Mouse (Mus musculus): ENCODE results near the gene Pfas. TPM values are rescaled to one million over a fixed set of nuclear protein-coding genes. Genes with fewer than 3 reads are reported as not detected.
A peak's percentile ranks its signal among the peaks of the same experiment; 100 is the strongest.
"Not testable (repeated sequence)": the region's sequence is repeated elsewhere in the genome, so short reads cannot be mapped to it uniquely, and the experiment has no call there.

Pfas gene
- polyA plus RNA-seq, 1 experiment from 2014 or later = 24.1 TPM

DNA sequence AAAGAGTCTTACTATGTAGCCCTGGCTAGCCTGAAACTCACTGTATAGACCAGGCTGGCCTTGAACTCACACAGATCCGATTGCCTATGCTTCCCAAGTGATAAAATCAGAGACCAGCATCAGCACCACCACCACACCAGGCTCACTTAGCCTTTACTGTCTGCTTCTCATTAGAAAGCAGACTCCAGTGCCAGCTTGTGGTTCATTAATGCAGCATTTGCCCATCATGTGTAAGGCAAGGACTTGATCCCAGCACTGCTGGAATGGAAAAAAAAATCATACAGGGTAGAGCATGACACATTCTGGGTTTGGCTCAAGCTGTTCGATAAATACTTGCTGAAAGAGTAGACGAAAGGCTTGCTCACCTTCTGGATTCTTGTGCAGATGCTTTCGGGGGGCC, 62.3 kb downstream of the Pfas start:
- Histone ChIP-seq H3K9me3 (replicated peaks; ENCODE audit: control insufficient read depth, low read length) (no peaks in the 10 kb centered on the region), H3K4me1 (ENCODE audit: control insufficient read depth, insufficient read depth, low read length) (peaks cover 6% of the 10 kb centered on the region), H3K27ac (ENCODE audit: low read length) (no peak overlapping the region), H3K36me3 (ENCODE audit: control insufficient read depth, insufficient read depth, low read length) (no peaks in the 10 kb centered on the region), H3K9ac (ENCODE audit: low read length) (no peak overlapping the region), H3K27me3 (ENCODE audit: control insufficient read depth, insufficient read depth, low read length) (no peaks in the 10 kb centered on the region), H3K4me3 (replicated peaks; ENCODE audit: low read length) (no peak overlapping the region), H3K4me2 (ENCODE audit: low read depth, low read length) (no peak overlapping the region)
- 84% methylated on average over 4 of the region's 4 CpGs for WGBS
- no peak for ATAC-seq (ENCODE audit: insufficient read depth, low FRiP score)

DNA sequence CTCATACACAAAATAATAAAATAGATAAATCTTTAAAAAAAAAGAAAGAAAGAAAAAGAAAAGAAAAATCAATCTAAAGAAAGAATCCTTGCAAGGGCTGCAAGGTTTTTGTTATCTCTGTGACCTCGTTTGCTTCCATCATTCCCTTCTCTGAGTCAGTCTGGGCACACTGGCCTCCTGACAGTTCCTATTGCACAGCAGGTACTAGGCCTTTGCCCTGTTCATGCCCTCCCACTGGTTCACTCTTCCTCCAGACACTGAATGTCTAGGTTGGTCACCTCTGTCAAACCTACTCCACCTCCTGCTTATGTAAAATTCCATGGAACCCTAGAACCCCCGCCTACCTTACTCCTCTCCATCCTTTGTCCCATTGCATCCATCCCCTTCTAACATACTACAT, 63.0 kb downstream of the Pfas start:
- WGBS = 67% methylated on average over 2 of the region's 2 CpGs
- Histone ChIP-seq H3K4me3 (replicated peaks; ENCODE audit: low read length) (no peak overlapping the region), H3K9ac (ENCODE audit: low read length) (no peak overlapping the region), H3K9me3 (replicated peaks; ENCODE audit: control insufficient read depth, low read length) (no peaks in the 10 kb centered on the region), H3K27ac (ENCODE audit: low read length) (no peak overlapping the region), H3K4me2 (ENCODE audit: low read depth, low read length) (no peak overlapping the region), H3K27me3 (ENCODE audit: control insufficient read depth, insufficient read depth, low read length) (no peaks in the 10 kb centered on the region), H3K36me3 (ENCODE audit: control insufficient read depth, insufficient read depth, low read length) (no peaks in the 10 kb centered on the region), H3K4me1 (ENCODE audit: control insufficient read depth, insufficient read depth, low read length) (peaks cover 10% of the 10 kb centered on the region)
- no peak for ATAC-seq (ENCODE audit: insufficient read depth, low FRiP score)

DNA sequence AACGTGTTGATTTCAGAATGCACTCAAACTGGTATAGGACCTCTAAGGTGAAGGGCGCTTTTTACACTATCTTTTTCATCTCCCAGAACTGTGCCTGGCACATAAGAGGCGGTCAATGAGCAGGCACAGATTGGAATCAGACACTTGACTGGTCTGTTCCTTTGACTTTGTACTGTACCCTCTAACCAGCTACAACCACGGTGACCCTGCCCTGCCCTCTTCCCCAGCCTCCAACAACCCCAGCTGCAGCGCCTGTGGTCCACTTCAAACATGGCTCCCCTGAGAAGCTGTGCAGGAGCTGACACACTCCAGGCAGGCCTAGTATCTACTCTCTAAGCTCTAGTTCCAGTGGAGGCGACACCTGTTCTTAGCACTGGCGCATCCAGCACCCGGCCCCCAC, 65.5 kb downstream of the Pfas start:
- Histone ChIP-seq H3K27ac (ENCODE audit: low read length) (no peak overlapping the region), H3K4me3 (replicated peaks; ENCODE audit: low read length) (no peak overlapping the region), H3K4me1 (ENCODE audit: control insufficient read depth, insufficient read depth, low read length) (peaks cover 11% of the 10 kb centered on the region), H3K27me3 (ENCODE audit: control insufficient read depth, insufficient read depth, low read length) (no peaks in the 10 kb centered on the region), H3K9ac (ENCODE audit: low read length) (no peak overlapping the region), H3K9me3 (replicated peaks; ENCODE audit: control insufficient read depth, low read length) (no peaks in the 10 kb centered on the region), H3K4me2 (ENCODE audit: low read depth, low read length) (no peak overlapping the region), H3K36me3 (ENCODE audit: control insufficient read depth, insufficient read depth, low read length) (no peaks in the 10 kb centered on the region)
- ATAC-seq (ENCODE audit: insufficient read depth, low FRiP score) = no peak
- WGBS = 85% methylated on average over 8 of the region's 8 CpGs

DNA sequence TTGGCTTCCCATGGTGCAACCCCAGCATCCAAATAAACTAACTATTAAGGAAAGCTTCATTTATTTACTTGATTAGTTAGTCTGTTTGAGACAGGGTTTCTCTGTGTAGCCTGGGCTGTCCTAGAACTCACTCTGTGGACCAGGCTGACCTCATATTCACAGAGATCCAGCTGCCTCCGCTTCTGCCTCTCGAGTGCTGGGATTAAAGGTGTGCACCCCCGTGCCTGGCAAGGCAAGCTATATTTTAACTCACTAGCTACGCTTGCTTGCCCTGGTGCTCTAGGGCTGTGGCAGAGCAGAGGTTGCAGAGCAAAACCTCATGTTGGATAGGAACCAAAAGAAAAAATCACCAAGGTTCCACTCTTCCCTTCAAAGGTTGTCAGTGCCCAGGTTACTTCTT, 67.7 kb downstream of the Pfas start:
- Histone ChIP-seq H3K4me3 (replicated peaks; ENCODE audit: low read length) (peak overlapping the region; percentile 58), H3K27ac (ENCODE audit: low read length) (0 out of 2 replicates have a peak overlapping the region, but pooled peaks have one; percentile 14), H3K4me2 (ENCODE audit: low read depth, low read length) (peak overlapping the region; percentile 67), H3K27me3 (ENCODE audit: control insufficient read depth, insufficient read depth, low read length) (no peaks in the 10 kb centered on the region), H3K36me3 (ENCODE audit: control insufficient read depth, insufficient read depth, low read length) (no peaks in the 10 kb centered on the region), H3K9ac (ENCODE audit: low read length) (peak overlapping the region; percentile 71), H3K4me1 (ENCODE audit: control insufficient read depth, insufficient read depth, low read length) (peaks cover 5% of the 10 kb centered on the region; the same call in 1 of the 2 replicates), H3K9me3 (replicated peaks; ENCODE audit: control insufficient read depth, low read length) (no peaks in the 10 kb centered on the region)
- WGBS = 47% methylated on average over 4 of the region's 4 CpGs
- ATAC-seq (ENCODE audit: insufficient read depth, low FRiP score) = no peak

DNA sequence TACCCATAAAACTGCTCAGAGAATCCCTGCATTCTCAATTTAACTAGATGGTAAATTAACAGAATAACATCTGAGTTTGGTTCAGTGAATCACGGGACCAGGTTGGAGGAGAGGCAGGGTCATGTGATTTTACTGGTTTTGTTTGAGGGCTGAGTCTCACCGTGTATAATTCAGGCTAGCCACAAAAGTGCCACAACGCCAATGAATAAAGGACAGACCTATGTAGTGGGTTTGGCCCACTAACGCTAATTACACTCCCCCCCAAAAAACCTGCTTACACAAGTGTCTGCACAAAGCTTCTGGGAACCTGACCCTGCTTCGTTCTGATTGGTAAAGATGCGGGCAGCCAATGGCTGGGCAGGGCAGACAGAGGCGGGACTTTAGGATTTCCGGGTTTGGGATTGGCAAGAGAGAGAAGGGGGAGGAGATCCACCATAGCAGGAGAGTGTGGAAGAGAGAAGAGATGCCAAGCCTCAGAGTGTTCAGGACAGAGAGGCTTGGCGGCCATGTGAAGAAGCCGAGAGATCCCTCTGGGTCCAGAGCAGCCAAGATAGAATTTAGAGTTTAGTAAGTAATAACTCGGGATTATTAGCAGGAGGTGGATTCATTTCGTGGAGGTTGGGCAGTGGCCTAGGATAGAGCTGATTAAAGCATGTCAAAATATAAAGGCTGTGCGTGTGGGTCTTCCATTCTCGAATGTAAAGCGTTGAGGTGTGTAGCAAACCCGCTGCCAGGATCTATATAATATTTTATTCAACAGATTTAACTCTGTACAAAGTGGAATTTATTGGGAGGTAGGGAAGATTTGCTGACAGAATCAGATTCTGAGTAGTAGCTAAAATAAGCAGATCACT, 68.6 kb downstream of the Pfas start:
- Histone ChIP-seq H3K9ac (ENCODE audit: low read length) (peak overlapping the region; percentile 71), H3K27ac (ENCODE audit: low read length) (peak overlapping the region; percentile 71; the same call in 1 of the 2 replicates), H3K4me2 (ENCODE audit: low read depth, low read length) (peak overlapping the region; percentile 67), H3K36me3 (ENCODE audit: control insufficient read depth, insufficient read depth, low read length) (no peaks in the 10 kb centered on the region), H3K27me3 (ENCODE audit: control insufficient read depth, insufficient read depth, low read length) (no peaks in the 10 kb centered on the region), H3K4me3 (replicated peaks; ENCODE audit: low read length) (peak overlapping the region; percentile 58), H3K4me1 (ENCODE audit: control insufficient read depth, insufficient read depth, low read length) (peaks cover 5% of the 10 kb centered on the region; the same call in 1 of the 2 replicates), H3K9me3 (replicated peaks; ENCODE audit: control insufficient read depth, low read length) (no peaks in the 10 kb centered on the region)
- 2% methylated on average over 16 of the region's 16 CpGs for WGBS
- peak; percentile 98 for ATAC-seq (ENCODE audit: insufficient read depth, low FRiP score)

DNA sequence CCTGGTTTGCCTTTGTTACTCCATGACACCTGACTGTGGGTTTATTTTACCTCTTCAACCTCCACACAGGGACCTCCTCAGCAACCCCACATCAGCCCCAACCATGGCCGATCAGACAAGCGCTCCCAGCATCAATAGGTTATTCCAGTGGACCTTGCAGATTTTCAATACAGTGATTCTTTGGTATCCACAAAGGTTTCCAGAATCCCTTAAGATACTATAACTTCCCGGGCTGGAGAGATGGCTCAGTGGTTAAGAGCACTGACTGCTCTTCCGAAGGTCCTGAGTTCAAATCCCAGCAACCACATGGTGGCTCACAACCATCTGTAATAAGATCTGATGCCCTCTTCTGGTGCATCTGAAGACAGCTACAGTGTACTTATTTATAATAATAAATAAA, 71.3 kb downstream of the Pfas start:
- not testable (repeated sequence) for H3K4me1 ChIP-seq (ENCODE audit: control insufficient read depth, insufficient read depth, low read length); H3K9ac ChIP-seq (ENCODE audit: low read length); H3K27me3 ChIP-seq (ENCODE audit: control insufficient read depth, insufficient read depth, low read length); H3K4me3 ChIP-seq (replicated peaks; ENCODE audit: low read length); H3K4me2 ChIP-seq (ENCODE audit: low read depth, low read length); H3K9me3 ChIP-seq (replicated peaks; ENCODE audit: control insufficient read depth, low read length); ATAC-seq (ENCODE audit: insufficient read depth, low FRiP score); H3K27ac ChIP-seq (ENCODE audit: low read length); H3K36me3 ChIP-seq (ENCODE audit: control insufficient read depth, insufficient read depth, low read length)
- 90% methylated on average over 4 of the region's 4 CpGs for WGBS

Small RNAs within 50 kb of the gene (microRNA-seq; reads per million reads assigned to microRNA genes)
- 4.0 reads per million, percentile 22 among the genes with 10 or more reads in this experiment for gene Mir3062

Other genes with a start within 250 kb of the Pfas start
- 82.4 and 83.5 TPM in 2 replicates for gene Ndel1, start 136.6 kb downstream of the Pfas start, polyA plus RNA-seq (2015; fragmentation: Nextera tagmentation; extraction: Ambion mirVana)
- gene Rnf222, start 119.9 kb downstream of the Pfas start, polyA plus RNA-seq (2015; fragmentation: Nextera tagmentation; extraction: Ambion mirVana) = 1.7 and 2.9 TPM in 2 replicates
- 885 and 932 TPM in 2 replicates for gene Rpl26, start 106.9 kb downstream of the Pfas start, polyA plus RNA-seq (2015; fragmentation: Nextera tagmentation; extraction: Ambion mirVana)
- 0.30 TPM in 1 of 2 replicates, not detected in the other for gene Odf4, start 81.4 kb downstream of the Pfas start, polyA plus RNA-seq (2015; fragmentation: Nextera tagmentation; extraction: Ambion mirVana)
- 9.6 and 10.3 TPM in 2 replicates for gene Arhgef15, start 51.0 kb downstream of the Pfas start, polyA plus RNA-seq (2015; fragmentation: Nextera tagmentation; extraction: Ambion mirVana)
- gene Slc25a35, start 40.3 kb downstream of the Pfas start, polyA plus RNA-seq (2015; fragmentation: Nextera tagmentation; extraction: Ambion mirVana) = 5.2 and 6.3 TPM in 2 replicates
- gene Rangrf, start 33.3 kb downstream of the Pfas start, polyA plus RNA-seq (2015; fragmentation: Nextera tagmentation; extraction: Ambion mirVana) = 46.7 and 57.6 TPM in 2 replicates
- 34.5 and 43.9 TPM in 2 replicates for gene Ctc1, start 7.5 kb upstream of the Pfas start, polyA plus RNA-seq (2015; fragmentation: Nextera tagmentation; extraction: Ambion mirVana)
- gene Aurkb, start 37.2 kb upstream of the Pfas start, polyA plus RNA-seq (2015; fragmentation: Nextera tagmentation; extraction: Ambion mirVana) = 120 and 134 TPM in 2 replicates
- 7.2 and 7.8 TPM in 2 replicates for gene Borcs6, start 51.3 kb upstream of the Pfas start, polyA plus RNA-seq (2015; fragmentation: Nextera tagmentation; extraction: Ambion mirVana)
- 58.2 and 62.1 TPM in 2 replicates for gene Tmem107, start 62.3 kb upstream of the Pfas start, polyA plus RNA-seq (2015; fragmentation: Nextera tagmentation; extraction: Ambion mirVana)
- gene Vamp2, start 80.0 kb upstream of the Pfas start, polyA plus RNA-seq (2015; fragmentation: Nextera tagmentation; extraction: Ambion mirVana) = 79.9 and 88.5 TPM in 2 replicates
- gene Per1, start 86.8 kb upstream of the Pfas start, polyA plus RNA-seq (2015; fragmentation: Nextera tagmentation; extraction: Ambion mirVana) = 21.8 and 22.3 TPM in 2 replicates
- 0.40 and 0.69 TPM in 2 replicates for gene Hes7, start 111.9 kb upstream of the Pfas start, polyA plus RNA-seq (2015; fragmentation: Nextera tagmentation; extraction: Ambion mirVana)
- gene 9130213A22Rik, start 114.1 kb upstream of the Pfas start, polyA plus RNA-seq (2015; fragmentation: Nextera tagmentation; extraction: Ambion mirVana) = 0.27 and 0.61 TPM in 2 replicates
- gene Aloxe3, start 117.4 kb upstream of the Pfas start, polyA plus RNA-seq (2015; fragmentation: Nextera tagmentation; extraction: Ambion mirVana) = 2.0 and 5.4 TPM in 2 replicates
- 42.2 and 90.0 TPM in 2 replicates for gene Alox12b, start 148.5 kb upstream of the Pfas start, polyA plus RNA-seq (2015; fragmentation: Nextera tagmentation; extraction: Ambion mirVana)
- 0.35 and 0.42 TPM in 2 replicates for gene Alox8, start 189.4 kb upstream of the Pfas start, polyA plus RNA-seq (2015; fragmentation: Nextera tagmentation; extraction: Ambion mirVana)
- not detected in 2 replicates for gene Gucy2e, start 228.6 kb upstream of the Pfas start, polyA plus RNA-seq (2015; fragmentation: Nextera tagmentation; extraction: Ambion mirVana)